Mouse (Mus musculus) E14TG2a.4 (cell line): ENCODE measurements around the gene Pcgf6.

ENCODE experiments used
- H3K27me3 ChIP-seq: 2 replicates; pipeline ENCODE4 v1.6.1; 2014; ENCODE audit warnings: low read length, control low read depth; ENCODE audit not compliant: insufficient read depth
- H3K36me3 ChIP-seq: 2 replicates; pipeline ENCODE4 v1.6.1; 2014; ENCODE audit warnings: low read length, control low read depth; ENCODE audit not compliant: insufficient read depth
- H3K4me1 ChIP-seq: replicated peaks from 2 replicates; pipeline ENCODE4 v1.6.1; 2014; ENCODE audit warnings: low read depth, low read length, control low read depth
- H3K4me3 ChIP-seq: replicated peaks from 2 replicates; pipeline ENCODE4 v1.5.1; 2014; ENCODE audit warnings: mild to moderate bottlenecking, low read length
- H3K9me3 ChIP-seq: 2 replicates; pipeline ENCODE4 v1.6.1; 2014; ENCODE audit warnings: low read length, control low read depth
- CTCF ChIP-seq: conservative IDR thresholded peaks from 2 replicates; pipeline ENCODE4 v1.5.1; 2014; ENCODE audit warnings: low read length
- NANOG ChIP-seq: IDR thresholded peaks from 2 replicates; pipeline ENCODE4 v1.6.1; 2014; ENCODE audit warnings: borderline replicate concordance, low read length, mixed read lengths
- POU5F1 ChIP-seq: IDR thresholded peaks from 2 replicates; pipeline ENCODE4 v1.6.1; 2014; ENCODE audit warnings: low read length, borderline replicate concordance

The Pcgf6 gene

GRCm38 (mm10) chr19:47050271-47051032, at the start of gene Pcgf6:
Gene Pcgf6 (minus strand): TSS chr19:47050906.
- Histone ChIP-seq H3K9me3 (no peaks in the 10 kb centered on the region), H3K36me3 (peaks cover 37% of the 10 kb centered on the region), H3K4me3 (peak within 1 kb of the TSS; percentile 98), H3K4me1 (peaks cover 47% of the 10 kb centered on the region), H3K27me3 (no peaks in the 10 kb centered on the region)
- TF ChIP-seq POU5F1 (no peak), NANOG (no peak), CTCF (no peak)

- peak within 1 kb of the TSS; percentile 97 for H3K4me3 ChIP-seq
- no peak for TF ChIP-seq NANOG
- TF ChIP-seq POU5F1 = no peak
- no peak for TF ChIP-seq CTCF
- H3K27me3 ChIP-seq = no peaks in the 10 kb centered on the region
- no peaks in the 10 kb centered on the region for H3K9me3 ChIP-seq
- peaks cover 70% of the 10 kb centered on the region for H3K36me3 ChIP-seq
- H3K4me1 ChIP-seq = peaks cover 30% of the 10 kb centered on the region
These were observed 39.9 kb upstream of the Pcgf6 start, which contains the start of the genes Usmg5 and Pdcd11 for GRCm38 (mm10) chr19:47090550-47091156. Gene Usmg5 (minus strand): TSS chr19:47090647. Gene Pdcd11 (plus strand): TSS chr19:47090768.

- peaks cover 70% of the 10 kb centered on the region for H3K36me3 ChIP-seq
- H3K4me3 ChIP-seq = peak overlapping the region; percentile 97
- H3K9me3 ChIP-seq = no peaks in the 10 kb centered on the region
- peaks cover 30% of the 10 kb centered on the region for H3K4me1 ChIP-seq
- TF ChIP-seq POU5F1 (no peak), NANOG (no peak), CTCF (no peak)
- H3K27me3 ChIP-seq = no peaks in the 10 kb centered on the region
These were observed 39.2 kb upstream of the Pcgf6 start for GRCm38 (mm10) chr19:47089718-47090525.

GRCm38 (mm10) chr19:47088226-47088625, 37.5 kb upstream of the Pcgf6 start:
- no peaks in the 10 kb centered on the region for H3K27me3 ChIP-seq
- peaks cover 30% of the 10 kb centered on the region for H3K4me1 ChIP-seq
- peaks cover 70% of the 10 kb centered on the region for H3K36me3 ChIP-seq
- H3K9me3 ChIP-seq = no peaks in the 10 kb centered on the region
- H3K4me3 ChIP-seq = no peak overlapping the region
- TF ChIP-seq POU5F1 (no peak), NANOG (no peak), CTCF (no peak)

- peaks cover 30% of the 10 kb centered on the region for H3K36me3 ChIP-seq
- TF ChIP-seq NANOG (no peak), POU5F1 (no peak), CTCF (no peak)
- H3K4me3 ChIP-seq = peak overlapping the region; percentile 100
- no peaks in the 10 kb centered on the region for H3K27me3 ChIP-seq
- H3K9me3 ChIP-seq = no peaks in the 10 kb centered on the region
- peaks cover 27% of the 10 kb centered on the region for H3K4me1 ChIP-seq
These were observed 17.4 kb upstream of the Pcgf6 start for GRCm38 (mm10) chr19:47067924-47068611.

GRCm38 (mm10) chr19:47067096-47067882, 16.6 kb upstream of the Pcgf6 start, which contains the start of gene Taf5:
Gene Taf5 (plus strand): TSS chr19:47067746.
- no peaks in the 10 kb centered on the region for H3K9me3 ChIP-seq
- H3K4me3 ChIP-seq = peak within 1 kb of the TSS; percentile 100
- H3K4me1 ChIP-seq = peaks cover 27% of the 10 kb centered on the region
- H3K36me3 ChIP-seq = peaks cover 22% of the 10 kb centered on the region
- no peak for TF ChIP-seq POU5F1
- TF ChIP-seq NANOG = no peak
- TF ChIP-seq CTCF = no peak
- no peaks in the 10 kb centered on the region for H3K27me3 ChIP-seq

GRCm38 (mm10) chr19:47065860-47066259, 15.2 kb upstream of the Pcgf6 start:
- Histone ChIP-seq H3K9me3 (no peaks in the 10 kb centered on the region), H3K4me1 (peaks cover 27% of the 10 kb centered on the region), H3K4me3 (no peak overlapping the region), H3K27me3 (no peaks in the 10 kb centered on the region), H3K36me3 (peaks cover 9% of the 10 kb centered on the region)
- TF ChIP-seq CTCF = peak; percentile 72
- TF ChIP-seq POU5F1 = no peak
- no peak for TF ChIP-seq NANOG
